Mouse (Mus musculus): ENCODE results near the gene Zfp365.

DNA sequence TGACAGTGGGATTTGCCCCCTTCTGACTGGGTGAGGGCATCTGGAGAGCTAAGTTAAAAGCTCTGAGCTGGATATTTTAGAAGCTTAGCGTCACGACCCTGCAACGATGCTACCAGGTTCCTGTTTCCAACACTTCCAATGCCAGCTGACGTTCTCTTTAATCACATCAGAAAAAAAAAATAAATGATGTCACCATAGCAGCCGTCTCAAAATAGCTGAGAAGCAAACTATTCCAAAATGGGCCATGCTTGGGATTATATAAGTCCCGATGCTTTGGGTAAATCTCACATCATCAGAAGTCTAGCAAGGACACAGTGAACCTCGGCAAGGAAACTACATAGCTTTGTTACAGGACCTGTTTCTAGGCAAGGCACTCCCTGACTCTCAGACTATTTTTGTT, 9.1 kb downstream of the Zfp365 start:
- TF ChIP-seq CTCF (IDR thresholded peaks at IDR 0.05; ENCODE audit: low read depth, low read length): no peak
- TF ChIP-seq POLR2A (IDR thresholded peaks at IDR 0.05; ENCODE audit: extremely low read depth, insufficient read depth, low read length): no peak

Measured in liver, adult 2 months (tissue).